In the genomic region with DNA sequence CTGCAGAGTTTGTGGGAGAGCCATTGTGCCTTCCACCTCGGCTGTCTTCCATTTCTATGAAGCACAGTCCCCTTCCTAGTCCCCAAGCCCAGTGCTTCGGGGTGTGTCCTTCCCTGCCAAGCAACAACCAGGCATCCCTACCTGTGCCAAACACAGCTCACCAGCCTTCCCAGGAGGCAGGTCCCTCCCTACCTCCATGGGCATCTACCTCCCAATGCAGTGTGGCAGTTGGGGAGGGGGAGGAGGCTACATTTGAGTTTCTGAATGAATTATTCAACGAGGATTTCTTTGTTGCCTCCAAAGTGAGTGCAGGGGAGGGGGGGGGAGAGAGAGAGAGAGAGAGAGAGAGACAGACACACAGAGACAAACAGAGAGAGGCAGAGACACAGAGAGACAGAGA, we compare ENCODE assay signal across 26 mouse cellular contexts.
A peak's percentile ranks its signal among the peaks of the same experiment; 100 is the strongest.
DNase-seq lines count a peak whose midpoint lies in the region; ATAC-seq and TF ChIP-seq lines count a peak whose summit lies in the region.
"Had no signal": no experiment of that assay in that cellular context is flagged by ENCODE, and none has a peak within 500 bp of the region (broad histone marks: within the 10 kb centered on the region; RNA-seq: fewer than 3 reads in every experiment).

No protein-coding gene starts in this region.

- peaks cover 33% of the 10 kb centered on the region for H3K4me1 ChIP-seq in midbrain, embryonic 10.5 days
- H3K4me1 ChIP-seq in midbrain, postnatal 0 days (ENCODE audit: insufficient read depth, low read length): no peaks in the 10 kb centered on the region
- H3K4me1 ChIP-seq in forebrain, embryonic 16.5 days (replicated peaks; ENCODE audit: control insufficient read depth, insufficient read depth, low read length): peaks cover 36% of the 10 kb centered on the region
- peaks cover 36% of the 10 kb centered on the region for H3K4me1 ChIP-seq in midbrain, embryonic 12.5 days

- DNase-seq in midbrain, embryonic 10.5 days (ENCODE audit: low spot score): no peak
- DNase-seq in midbrain, postnatal 0 days (ENCODE audit: low spot score): no peak
- DNase-seq in cerebellum, adult 8-10 months: no peak
- no peak for DNase-seq in cerebellum, adult 9-10 months
- DNase-seq in lung, postnatal 36 days: no peak
- DNase-seq: adrenal gland, adult 2 months; cerebellum, adult 11-12 months; cerebellum, postnatal 25 days; heart, adult 11 months; kidney, adult 9 months; kidney, postnatal 4 days; liver, postnatal 0 days; thymus, postnatal 14 days had no signal

- H3K9ac ChIP-seq in midbrain, postnatal 0 days (replicated peaks; ENCODE audit: low read length, poor library complexity, severe bottlenecking): no peak overlapping the region; the same call in 1 of the 2 replicates
- peak overlapping the region; percentile 51 for H3K9ac ChIP-seq in forebrain, embryonic 16.5 days (replicated peaks; ENCODE audit: low read depth, low read length)
- H3K9ac ChIP-seq in midbrain, embryonic 12.5 days (replicated peaks): no peak overlapping the region
- H3K9ac ChIP-seq: embryonic facial prominence, embryonic 13.5 days; hindbrain, embryonic 15.5 days; limb, embryonic 12.5 days; liver, postnatal 0 days; neural tube, embryonic 12.5 days had no signal

- ATAC-seq in midbrain, postnatal 0 days (ENCODE audit: low FRiP score): no peak
- peak; percentile 51 for ATAC-seq in forebrain, embryonic 16.5 days
- peak; percentile 64; the same call in 1 of the 2 replicates for ATAC-seq in midbrain, embryonic 12.5 days (ENCODE audit: low FRiP score, low read depth)
- ATAC-seq: intestine, embryonic 16.5 days; liver, postnatal 0 days; lung, postnatal 0 days had no signal

- H3K27ac ChIP-seq in midbrain, embryonic 10.5 days (replicated peaks): peak overlapping the region; percentile 76
- no peak overlapping the region for H3K27ac ChIP-seq in midbrain, postnatal 0 days (ENCODE audit: low read depth, low read length)
- H3K27ac ChIP-seq in forebrain, embryonic 16.5 days (ENCODE audit: low read length): peak overlapping the region; percentile 97
- peak overlapping the region; percentile 63 for H3K27ac ChIP-seq in midbrain, embryonic 12.5 days (replicated peaks)
- H3K27ac ChIP-seq: embryonic facial prominence, embryonic 13.5 days; hindbrain, embryonic 15.5 days; limb, embryonic 12.5 days; neural tube, embryonic 12.5 days had no signal

- H3K9me3 ChIP-seq in midbrain, embryonic 10.5 days (replicated peaks): no peaks in the 10 kb centered on the region
- H3K9me3 ChIP-seq in midbrain, postnatal 0 days (ENCODE audit: low read length): no peaks in the 10 kb centered on the region
- H3K9me3 ChIP-seq in forebrain, embryonic 16.5 days (ENCODE audit: control insufficient read depth, low read length): no peaks in the 10 kb centered on the region
- no peaks in the 10 kb centered on the region for H3K9me3 ChIP-seq in midbrain, embryonic 12.5 days
- H3K9me3 ChIP-seq: embryonic facial prominence, embryonic 13.5 days; hindbrain, embryonic 15.5 days had no signal

- 47% methylated on average over 3 of the region's 3 CpGs for whole genome bisulfite sequencing in midbrain, embryonic 10.5 days
- WGBS in midbrain, postnatal 0 days: 28% methylated on average over 3 of the region's 3 CpGs
- 10% methylated on average over 3 of the region's 3 CpGs for WGBS in forebrain, embryonic 16.5 days
- 28% methylated on average over 3 of the region's 3 CpGs for WGBS in midbrain, embryonic 12.5 days

- no peaks in the 10 kb centered on the region for H3K36me3 ChIP-seq in midbrain, embryonic 10.5 days
- no peaks in the 10 kb centered on the region for H3K36me3 ChIP-seq in midbrain, postnatal 0 days (ENCODE audit: insufficient read depth, low read length)
- H3K36me3 ChIP-seq in forebrain, embryonic 16.5 days (ENCODE audit: control insufficient read depth, insufficient read depth): no peaks in the 10 kb centered on the region
- H3K36me3 ChIP-seq in midbrain, embryonic 12.5 days: no peaks in the 10 kb centered on the region
- H3K36me3 ChIP-seq: embryonic facial prominence, embryonic 13.5 days; G1E; hindbrain, embryonic 15.5 days; limb, embryonic 12.5 days; neural tube, embryonic 12.5 days had no signal

- H3K4me3 ChIP-seq in midbrain, embryonic 10.5 days: no peak overlapping the region
- H3K4me3 ChIP-seq in midbrain, postnatal 0 days (ENCODE audit: low read depth, low read length): no peak overlapping the region
- peak overlapping the region; percentile 6; the same call in 1 of the 2 replicates for H3K4me3 ChIP-seq in forebrain, embryonic 16.5 days (replicated peaks; ENCODE audit: low read length)
- no peak overlapping the region for H3K4me3 ChIP-seq in midbrain, embryonic 12.5 days
- H3K4me3 ChIP-seq: embryonic facial prominence, embryonic 13.5 days; erythroblast, embryonic 14.5 days; hindbrain, embryonic 15.5 days; limb, embryonic 12.5 days; neural tube, embryonic 12.5 days had no signal

- no peak for TF ChIP-seq CTCF in midbrain, postnatal 0 days (IDR thresholded peaks at IDR 0.05)

- no peak overlapping the region for H3K4me2 ChIP-seq in midbrain, postnatal 0 days (ENCODE audit: low read depth, low read length, poor library complexity, severe bottlenecking)
- H3K4me2 ChIP-seq in forebrain, embryonic 16.5 days (ENCODE audit: low read length): peak overlapping the region; percentile 36
- H3K4me2 ChIP-seq in midbrain, embryonic 12.5 days (replicated peaks): 0 out of 2 replicates have a peak overlapping the region, but pooled peaks have one; percentile 13
- H3K4me2 ChIP-seq: heart, embryonic 11.5 days; hindbrain, embryonic 15.5 days; limb, embryonic 12.5 days; liver, embryonic 11.5 days; neural tube, embryonic 12.5 days had no signal

- H3K27me3 ChIP-seq in midbrain, embryonic 10.5 days (ENCODE audit: low read depth, poor library complexity, severe bottlenecking): peaks cover 56% of the 10 kb centered on the region
- no peaks in the 10 kb centered on the region for H3K27me3 ChIP-seq in midbrain, postnatal 0 days (ENCODE audit: insufficient read depth, low read length)
- no peaks in the 10 kb centered on the region for H3K27me3 ChIP-seq in forebrain, embryonic 16.5 days (replicated peaks; ENCODE audit: control insufficient read depth, insufficient read depth, low read length)
- peaks cover 40% of the 10 kb centered on the region for H3K27me3 ChIP-seq in midbrain, embryonic 12.5 days
- H3K27me3 ChIP-seq: CH12.LX; neural tube, embryonic 12.5 days had no signal
